Mouse (Mus musculus): ENCODE measurements at regions not wholly inside any gene's neighbourhood (a gene's known extent, or its start where the extent isn't known, plus 50 kb on each side); places are given as distances from the start of the nearest gene placed in this dataset.

DNA sequence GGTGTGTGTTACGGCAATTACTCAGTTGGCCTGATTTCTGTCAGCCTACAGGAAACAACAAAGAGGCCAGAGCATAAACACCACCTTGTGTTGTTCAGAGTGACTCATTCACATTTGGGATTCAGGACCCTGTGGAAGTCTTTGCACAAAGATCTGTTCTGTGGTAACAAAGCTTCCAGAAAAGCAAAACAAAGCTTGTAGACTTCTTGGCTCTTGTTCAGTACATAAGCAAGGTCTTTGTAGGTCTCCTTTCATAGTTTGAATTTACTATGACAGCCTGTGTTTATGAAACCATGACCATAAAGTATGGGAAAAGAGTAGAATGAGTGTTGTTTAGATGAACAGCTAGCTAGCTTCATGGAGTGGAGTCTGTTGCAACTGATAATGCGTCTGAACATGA lies 461.9 kb downstream of the Ofcc1 start:
- no peak overlapping the region for H3K4me2 ChIP-seq (ENCODE audit: low read length)
- no peaks in the 10 kb centered on the region for H3K27me3 ChIP-seq (replicated peaks; ENCODE audit: control insufficient read depth, insufficient read depth, low read length)
- H3K4me3 ChIP-seq (ENCODE audit: low read depth, low read length) = no peak overlapping the region
- DNase-seq (ENCODE audit: low spot score) (no peak), ATAC-seq (replicated peaks; ENCODE audit: low FRiP score, low TSS enrichment, low read depth) (no peak)
- no peaks in the 10 kb centered on the region for H3K9me3 ChIP-seq (ENCODE audit: control insufficient read depth, low read length)
- H3K9ac ChIP-seq (ENCODE audit: low read length) = no peak overlapping the region
- no peak overlapping the region for H3K27ac ChIP-seq (ENCODE audit: low read depth)
- WGBS = 90% methylated on average over 2 of the region's 2 CpGs
- no peaks in the 10 kb centered on the region for H3K4me1 ChIP-seq (replicated peaks; ENCODE audit: control insufficient read depth, insufficient read depth, low read length)
- H3K36me3 ChIP-seq (ENCODE audit: control insufficient read depth, insufficient read depth, low read length) = no peaks in the 10 kb centered on the region

DNA sequence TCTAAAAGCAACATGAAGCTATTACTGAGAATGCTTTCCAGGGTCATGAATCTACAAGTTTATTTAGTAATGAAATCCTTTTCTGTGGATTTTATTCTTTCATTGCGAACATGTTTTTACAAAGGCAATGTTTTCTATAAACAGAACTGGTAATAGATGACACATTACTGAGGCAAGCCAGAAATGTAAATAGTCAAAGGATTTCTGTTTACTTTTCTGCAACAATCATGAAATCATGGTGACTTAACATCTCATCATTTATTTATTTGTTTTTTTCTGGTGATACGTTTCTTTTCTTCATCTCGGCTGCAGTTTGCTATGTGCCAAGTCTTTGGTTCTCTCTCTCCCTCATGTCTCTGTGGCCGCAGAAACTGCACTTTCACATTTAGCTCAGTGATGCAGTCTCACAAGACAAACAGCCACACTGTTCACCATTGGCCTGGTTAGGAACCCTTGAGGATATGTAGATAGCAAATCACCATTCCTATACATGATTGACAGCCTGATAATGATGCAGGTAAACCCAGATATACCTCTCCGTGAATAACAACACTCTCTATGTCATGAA lies 462.8 kb downstream of the Ofcc1 start:
- H3K4me1 ChIP-seq (replicated peaks; ENCODE audit: control insufficient read depth, insufficient read depth, low read length) = no peaks in the 10 kb centered on the region
- H3K27me3 ChIP-seq (replicated peaks; ENCODE audit: control insufficient read depth, insufficient read depth, low read length) = no peaks in the 10 kb centered on the region
- no peak overlapping the region for H3K4me2 ChIP-seq (ENCODE audit: low read length)
- no peak overlapping the region for H3K27ac ChIP-seq (ENCODE audit: low read depth)
- H3K36me3 ChIP-seq (ENCODE audit: control insufficient read depth, insufficient read depth, low read length) = no peaks in the 10 kb centered on the region
- no peaks in the 10 kb centered on the region for H3K9me3 ChIP-seq (ENCODE audit: control insufficient read depth, low read length)
- 43% methylated on average over 5 of the region's 5 CpGs for WGBS
- DNase-seq (ENCODE audit: low spot score) (no peak), ATAC-seq (replicated peaks; ENCODE audit: low FRiP score, low TSS enrichment, low read depth) (no peak)
- no peak overlapping the region for H3K9ac ChIP-seq (ENCODE audit: low read length)
- no peak overlapping the region for H3K4me3 ChIP-seq (ENCODE audit: low read depth, low read length)

DNA sequence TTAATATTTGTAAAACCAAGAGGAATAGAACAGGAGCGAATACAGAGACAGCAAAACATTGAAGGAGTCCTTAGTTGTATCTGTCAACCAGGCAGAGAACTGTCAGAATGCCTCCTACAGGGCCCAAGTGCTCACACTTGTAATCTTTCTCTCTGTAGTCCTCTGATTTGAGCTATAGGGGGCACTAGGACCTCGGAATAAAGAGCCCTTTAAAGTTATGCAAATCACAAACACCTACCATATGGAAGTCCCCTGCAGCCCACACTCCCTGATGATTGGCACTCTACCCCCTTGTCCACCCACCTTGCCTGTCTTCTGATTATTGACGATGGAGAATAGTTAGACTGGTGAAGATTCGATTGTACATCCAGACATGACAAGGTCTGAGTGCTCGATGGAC lies 467.1 kb downstream of the Ofcc1 start:
- DNase-seq (ENCODE audit: low spot score) = no peak
- no peak overlapping the region for H3K9ac ChIP-seq (ENCODE audit: low read length)
- no peaks in the 10 kb centered on the region for H3K9me3 ChIP-seq (ENCODE audit: control insufficient read depth, low read length)
- H3K4me1 ChIP-seq (replicated peaks; ENCODE audit: control insufficient read depth, insufficient read depth, low read length) = no peaks in the 10 kb centered on the region
- H3K4me3 ChIP-seq (ENCODE audit: low read depth, low read length) = no peak overlapping the region
- no peak overlapping the region for H3K4me2 ChIP-seq (ENCODE audit: low read length)
- 65% methylated on average over 5 of the region's 5 CpGs for WGBS
- H3K27ac ChIP-seq (ENCODE audit: low read depth) = no peak overlapping the region
- no peaks in the 10 kb centered on the region for H3K36me3 ChIP-seq (ENCODE audit: control insufficient read depth, insufficient read depth, low read length)
- H3K27me3 ChIP-seq (replicated peaks; ENCODE audit: control insufficient read depth, insufficient read depth, low read length) = no peaks in the 10 kb centered on the region
- ATAC-seq (replicated peaks; ENCODE audit: low FRiP score, low TSS enrichment, low read depth) = no peak

DNA sequence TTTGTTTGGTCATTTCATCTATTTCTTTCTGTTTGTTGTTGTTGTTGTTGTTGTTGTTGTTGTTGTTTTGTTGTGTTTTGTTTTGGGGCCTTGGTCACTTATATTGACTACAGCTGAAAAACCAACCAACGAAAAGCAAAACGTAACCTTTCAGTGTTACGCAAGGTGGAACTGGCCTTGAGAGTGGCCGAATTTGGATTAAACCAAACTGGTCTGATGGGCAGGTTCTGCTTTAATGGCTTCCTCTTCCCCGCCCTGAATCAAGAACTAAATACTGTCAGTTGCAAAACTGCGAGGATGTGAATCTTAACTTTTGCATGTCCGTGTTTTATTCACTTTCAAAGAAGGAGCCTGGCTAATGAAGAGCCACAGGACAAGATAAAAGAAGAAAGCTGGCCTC lies 480.2 kb downstream of the Ofcc1 start:
- Histone ChIP-seq H3K27me3 (replicated peaks; ENCODE audit: control insufficient read depth, insufficient read depth, low read length) (no peaks in the 10 kb centered on the region), H3K9ac (ENCODE audit: low read length) (no peak overlapping the region), H3K36me3 (ENCODE audit: control insufficient read depth, insufficient read depth, low read length) (no peaks in the 10 kb centered on the region), H3K4me2 (ENCODE audit: low read length) (no peak overlapping the region), H3K4me3 (ENCODE audit: low read depth, low read length) (no peak overlapping the region), H3K9me3 (ENCODE audit: control insufficient read depth, low read length) (no peaks in the 10 kb centered on the region), H3K27ac (ENCODE audit: low read depth) (no peak overlapping the region), H3K4me1 (replicated peaks; ENCODE audit: control insufficient read depth, insufficient read depth, low read length) (no peaks in the 10 kb centered on the region)
- WGBS = 87% methylated on average over 7 of the region's 7 CpGs
- DNase-seq (ENCODE audit: low spot score) (no peak), ATAC-seq (replicated peaks; ENCODE audit: low FRiP score, low TSS enrichment, low read depth) (no peak)

DNA sequence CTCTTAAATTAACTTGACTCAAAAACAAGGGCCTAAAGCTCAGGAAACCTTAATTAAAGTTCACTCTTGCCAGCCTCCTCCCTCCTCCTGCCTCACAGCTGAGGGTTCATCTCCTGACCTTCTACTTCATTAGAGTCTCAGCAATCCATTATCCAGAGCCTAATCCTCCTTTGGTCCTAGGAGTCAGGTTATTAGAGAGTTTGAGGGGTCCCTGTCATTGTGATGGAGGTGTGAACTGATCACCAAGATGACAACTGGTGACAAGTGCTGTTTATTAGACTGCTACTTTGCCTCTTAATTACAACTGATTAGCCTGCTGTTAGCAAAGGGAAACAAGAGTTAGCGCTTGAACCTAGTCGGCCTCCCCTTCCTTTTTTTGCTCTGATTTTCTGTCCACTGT lies 481.1 kb downstream of the Ofcc1 start:
- H3K4me1 ChIP-seq (replicated peaks; ENCODE audit: control insufficient read depth, insufficient read depth, low read length) = no peaks in the 10 kb centered on the region
- no peaks in the 10 kb centered on the region for H3K27me3 ChIP-seq (replicated peaks; ENCODE audit: control insufficient read depth, insufficient read depth, low read length)
- ATAC-seq (replicated peaks; ENCODE audit: low FRiP score, low TSS enrichment, low read depth) = no peak
- 64% methylated on average over 2 of the region's 2 CpGs for WGBS
- H3K27ac ChIP-seq (ENCODE audit: low read depth) = no peak overlapping the region
- no peaks in the 10 kb centered on the region for H3K9me3 ChIP-seq (ENCODE audit: control insufficient read depth, low read length)
- no peak overlapping the region for H3K4me2 ChIP-seq (ENCODE audit: low read length)
- no peak overlapping the region for H3K9ac ChIP-seq (ENCODE audit: low read length)
- H3K4me3 ChIP-seq (ENCODE audit: low read depth, low read length) = no peak overlapping the region
- no peaks in the 10 kb centered on the region for H3K36me3 ChIP-seq (ENCODE audit: control insufficient read depth, insufficient read depth, low read length)
- DNase-seq (ENCODE audit: low spot score) = no peak

DNA sequence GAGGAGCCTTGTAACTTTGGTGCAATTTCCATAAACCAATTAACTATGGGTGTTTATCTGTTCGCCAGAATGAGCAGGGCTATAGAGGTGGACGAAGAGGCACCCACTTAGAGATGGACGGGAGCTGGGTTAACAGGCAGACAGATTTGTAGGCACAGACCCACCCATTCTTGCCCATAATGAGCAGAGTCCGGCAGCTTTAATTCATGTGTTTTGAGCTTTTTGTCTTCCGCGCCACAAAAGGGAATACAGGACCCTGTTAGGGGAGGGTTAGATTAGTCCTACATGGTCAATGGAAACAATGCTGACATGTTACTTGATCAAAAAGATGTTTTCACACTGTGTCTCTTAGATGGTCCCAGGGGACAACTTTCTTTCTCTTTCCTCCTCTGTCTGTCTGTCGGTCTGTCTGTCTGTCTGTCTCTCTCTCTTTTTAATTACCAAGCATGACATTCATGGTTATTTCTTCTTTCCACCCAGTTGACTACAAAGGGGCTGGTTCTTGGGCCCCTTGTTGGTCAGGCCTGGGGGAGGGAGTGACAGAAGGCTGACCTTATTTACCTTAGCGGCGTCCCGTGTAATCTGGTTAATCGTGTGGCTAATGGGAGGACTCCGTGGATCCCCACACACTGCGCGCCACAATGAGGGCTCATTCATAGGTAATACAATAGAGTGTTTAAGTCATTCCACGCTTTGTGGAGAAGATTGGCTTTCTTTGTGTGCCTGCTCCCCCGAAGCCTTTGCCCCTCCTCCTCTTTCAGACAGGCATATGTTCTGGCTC lies 483.7 kb downstream of the Ofcc1 start:
- Histone ChIP-seq H3K27ac (ENCODE audit: low read depth) (no peak overlapping the region), H3K4me3 (ENCODE audit: low read depth, low read length) (no peak overlapping the region), H3K4me1 (replicated peaks; ENCODE audit: control insufficient read depth, insufficient read depth, low read length) (no peaks in the 10 kb centered on the region), H3K36me3 (ENCODE audit: control insufficient read depth, insufficient read depth, low read length) (no peaks in the 10 kb centered on the region), H3K9ac (ENCODE audit: low read length) (no peak overlapping the region), H3K4me2 (ENCODE audit: low read length) (no peak overlapping the region), H3K9me3 (ENCODE audit: control insufficient read depth, low read length) (no peaks in the 10 kb centered on the region), H3K27me3 (replicated peaks; ENCODE audit: control insufficient read depth, insufficient read depth, low read length) (no peaks in the 10 kb centered on the region)
- no peak for DNase-seq (ENCODE audit: low spot score)
- no peak for ATAC-seq (replicated peaks; ENCODE audit: low FRiP score, low TSS enrichment, low read depth)
- 64% methylated on average over 16 of the region's 16 CpGs for WGBS

DNA sequence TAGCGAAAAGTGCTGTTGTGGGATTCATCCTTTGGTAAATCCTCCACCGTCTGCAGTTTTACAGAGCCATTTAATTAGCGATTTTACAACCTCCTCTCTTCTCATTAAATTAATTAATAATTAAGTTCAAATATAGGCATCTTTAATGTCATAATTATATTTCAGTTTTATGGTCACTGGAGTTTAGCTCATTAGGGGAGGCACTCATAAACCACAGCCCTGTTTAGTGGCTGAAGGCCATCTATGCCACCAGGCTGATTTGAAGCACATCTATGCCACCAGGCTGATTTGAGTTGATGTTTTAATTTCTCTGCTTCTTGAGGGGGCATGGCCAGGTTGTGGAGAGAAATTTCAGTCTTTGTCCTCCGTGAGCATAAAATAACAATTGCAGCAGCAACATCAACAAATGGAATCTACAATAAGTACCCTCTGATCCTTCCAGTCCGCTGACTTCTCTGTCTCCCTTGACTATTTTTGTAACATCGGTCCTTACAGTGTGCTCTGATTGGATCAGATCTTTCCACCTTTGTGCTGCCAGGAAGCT lies 508.9 kb downstream of the Ofcc1 start:
- Histone ChIP-seq H3K27ac (ENCODE audit: low read depth) (no peak overlapping the region), H3K4me1 (replicated peaks; ENCODE audit: control insufficient read depth, insufficient read depth, low read length) (no peaks in the 10 kb centered on the region), H3K9me3 (ENCODE audit: control insufficient read depth, low read length) (no peaks in the 10 kb centered on the region), H3K9ac (ENCODE audit: low read length) (no peak overlapping the region), H3K36me3 (ENCODE audit: control insufficient read depth, insufficient read depth, low read length) (no peaks in the 10 kb centered on the region), H3K4me2 (ENCODE audit: low read length) (no peak overlapping the region), H3K27me3 (replicated peaks; ENCODE audit: control insufficient read depth, insufficient read depth, low read length) (no peaks in the 10 kb centered on the region), H3K4me3 (ENCODE audit: low read depth, low read length) (no peak overlapping the region)
- ATAC-seq (replicated peaks; ENCODE audit: low FRiP score, low TSS enrichment, low read depth) = no peak
- WGBS = 79% methylated on average over 6 of the region's 6 CpGs
- DNase-seq (ENCODE audit: low spot score) = no peak

DNA sequence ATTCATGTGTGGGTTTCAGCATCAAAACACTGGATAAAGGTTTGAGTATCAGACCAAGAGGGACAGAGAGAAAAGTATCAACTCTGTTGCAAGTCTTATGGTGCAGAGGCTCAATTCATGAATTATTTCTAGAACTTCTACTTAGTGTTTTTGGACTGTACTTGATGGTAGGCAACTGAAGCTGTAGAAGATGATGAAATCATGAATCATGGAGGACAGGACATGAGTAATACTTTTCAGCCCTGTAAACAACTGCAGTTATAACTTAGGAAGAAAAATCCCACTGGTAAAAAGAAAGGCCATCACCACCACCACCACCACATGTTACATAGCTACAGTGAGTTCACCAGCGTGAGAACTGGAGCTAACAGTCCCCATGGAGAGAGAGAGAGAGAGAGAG lies 511.9 kb downstream of the Ofcc1 start:
- H3K9me3 ChIP-seq (ENCODE audit: control insufficient read depth, low read length) = no peaks in the 10 kb centered on the region
- ATAC-seq (replicated peaks; ENCODE audit: low FRiP score, low TSS enrichment, low read depth) = no peak
- H3K4me1 ChIP-seq (replicated peaks; ENCODE audit: control insufficient read depth, insufficient read depth, low read length) = no peaks in the 10 kb centered on the region
- no peak overlapping the region for H3K9ac ChIP-seq (ENCODE audit: low read length)
- no peak for DNase-seq (ENCODE audit: low spot score)
- H3K27ac ChIP-seq (ENCODE audit: low read depth) = no peak overlapping the region
- H3K4me3 ChIP-seq (ENCODE audit: low read depth, low read length) = no peak overlapping the region
- 100% methylated on average over 1 of the region's 1 CpGs for WGBS
- H3K36me3 ChIP-seq (ENCODE audit: control insufficient read depth, insufficient read depth, low read length) = no peaks in the 10 kb centered on the region
- no peaks in the 10 kb centered on the region for H3K27me3 ChIP-seq (replicated peaks; ENCODE audit: control insufficient read depth, insufficient read depth, low read length)
- H3K4me2 ChIP-seq (ENCODE audit: low read length) = no peak overlapping the region

DNA sequence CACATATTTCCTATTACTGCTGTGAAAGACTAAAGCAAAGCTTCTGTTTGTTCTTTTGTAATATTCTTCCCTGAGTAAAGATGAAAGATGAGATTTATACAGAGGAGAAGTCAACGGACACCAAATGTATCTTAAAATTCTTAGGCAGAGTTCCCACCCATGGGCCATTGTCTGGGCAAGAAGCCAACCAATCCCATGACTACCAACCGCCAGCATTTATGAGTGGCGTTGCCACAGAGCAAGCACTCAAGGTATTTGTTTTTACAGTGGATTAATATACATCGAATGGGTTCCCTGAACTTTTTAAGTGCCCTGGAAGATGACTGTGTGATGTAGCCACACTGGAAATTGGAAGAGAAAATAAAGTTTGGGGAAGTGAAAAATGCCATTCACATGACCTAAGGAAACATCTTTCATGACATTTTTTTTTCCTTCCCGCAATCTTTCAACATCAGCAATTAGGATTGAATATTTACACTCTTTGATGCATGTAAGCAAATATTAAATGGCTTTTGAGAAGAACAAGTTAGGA lies 525.1 kb downstream of the Ofcc1 start:
- no peak overlapping the region for H3K4me2 ChIP-seq (ENCODE audit: low read length)
- no peaks in the 10 kb centered on the region for H3K36me3 ChIP-seq (ENCODE audit: control insufficient read depth, insufficient read depth, low read length)
- H3K9me3 ChIP-seq (ENCODE audit: control insufficient read depth, low read length) = no peaks in the 10 kb centered on the region
- H3K27me3 ChIP-seq (replicated peaks; ENCODE audit: control insufficient read depth, insufficient read depth, low read length) = no peaks in the 10 kb centered on the region
- WGBS = 64% methylated on average over 5 of the region's 5 CpGs
- no peaks in the 10 kb centered on the region for H3K4me1 ChIP-seq (replicated peaks; ENCODE audit: control insufficient read depth, insufficient read depth, low read length)
- no peak for ATAC-seq (replicated peaks; ENCODE audit: low FRiP score, low TSS enrichment, low read depth)
- H3K9ac ChIP-seq (ENCODE audit: low read length) = no peak overlapping the region
- H3K27ac ChIP-seq (ENCODE audit: low read depth) = no peak overlapping the region
- no peak for DNase-seq (ENCODE audit: low spot score)
- no peak overlapping the region for H3K4me3 ChIP-seq (ENCODE audit: low read depth, low read length)

Measured in intestine, embryonic 14.5 days (tissue).